Mouse (Mus musculus): Measurements from ENCODE around the gene Habp4. TPM values are rescaled to one million over a fixed set of nuclear protein-coding genes. Genes with fewer than 3 reads are reported as not detected.

The Habp4 gene
- polyA plus RNA-seq, 1 experiment, result 186 TPM

- Histone ChIP-seq H3K27me3 (ENCODE audit: control insufficient read depth, insufficient read depth, low read length) (no peaks in the 10 kb centered on the region), H3K4me1 (ENCODE audit: control insufficient read depth, insufficient read depth, low read length) (no peaks in the 10 kb centered on the region), H3K4me3 (ENCODE audit: control insufficient read depth, low read depth, low read length) (no peak overlapping the region), H3K36me3 (ENCODE audit: control insufficient read depth, insufficient read depth, low read length) (no peaks in the 10 kb centered on the region), H3K27ac (ENCODE audit: control insufficient read depth, insufficient read depth, low read depth, low read length) (no peak overlapping the region)
- TF ChIP-seq POLR2A (IDR thresholded peaks at IDR 0.05; ENCODE audit: control insufficient read depth, low read depth, low read length) (no peak), CTCF (IDR thresholded peaks at IDR 0.05; ENCODE audit: control insufficient read depth, insufficient read depth, insufficient replicate concordance, low read depth, low read length) (no peak)
Measured at GRCm38 (mm10) chr13:64185586-64185985, 24.0 kb downstream of the Habp4 start.

- Histone ChIP-seq H3K27ac (ENCODE audit: control insufficient read depth, insufficient read depth, low read depth, low read length) (no peak overlapping the region), H3K4me1 (ENCODE audit: control insufficient read depth, insufficient read depth, low read length) (no peaks in the 10 kb centered on the region), H3K4me3 (ENCODE audit: control insufficient read depth, low read depth, low read length) (no peak overlapping the region), H3K36me3 (ENCODE audit: control insufficient read depth, insufficient read depth, low read length) (no peaks in the 10 kb centered on the region), H3K27me3 (ENCODE audit: control insufficient read depth, insufficient read depth, low read length) (no peaks in the 10 kb centered on the region)
- TF ChIP-seq CTCF (IDR thresholded peaks at IDR 0.05; ENCODE audit: control insufficient read depth, insufficient read depth, insufficient replicate concordance, low read depth, low read length) (no peak), POLR2A (IDR thresholded peaks at IDR 0.05; ENCODE audit: control insufficient read depth, low read depth, low read length) (no peak)
Measured at GRCm38 (mm10) chr13:64186516-64186915, 24.9 kb downstream of the Habp4 start.

DNA sequence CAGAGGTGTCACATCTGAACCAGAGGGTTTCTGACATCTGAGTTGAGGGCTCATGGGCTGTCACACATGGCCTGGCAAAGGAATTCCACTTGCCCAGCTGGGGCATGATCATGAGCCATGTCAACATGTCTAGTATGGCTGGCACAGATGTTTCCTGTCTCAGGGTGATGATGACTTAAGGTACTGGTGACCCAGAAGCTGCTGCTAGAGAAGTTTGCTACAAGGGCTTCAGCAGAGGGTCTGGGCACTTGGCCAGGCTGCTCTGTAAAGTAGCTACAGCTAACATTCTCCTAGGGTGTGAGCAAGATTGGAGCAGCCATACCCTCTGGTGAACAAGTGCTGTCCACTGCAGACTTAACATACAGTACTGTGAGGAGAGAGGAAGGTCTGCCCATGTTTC is 25.4 kb downstream of the Habp4 start:
- Histone ChIP-seq H3K4me1 (ENCODE audit: control insufficient read depth, insufficient read depth, low read length) (no peaks in the 10 kb centered on the region), H3K27ac (ENCODE audit: control insufficient read depth, insufficient read depth, low read depth, low read length) (no peak overlapping the region), H3K4me3 (ENCODE audit: control insufficient read depth, low read depth, low read length) (no peak overlapping the region), H3K36me3 (ENCODE audit: control insufficient read depth, insufficient read depth, low read length) (no peaks in the 10 kb centered on the region), H3K27me3 (ENCODE audit: control insufficient read depth, insufficient read depth, low read length) (no peaks in the 10 kb centered on the region)
- TF ChIP-seq CTCF (IDR thresholded peaks at IDR 0.05; ENCODE audit: control insufficient read depth, insufficient read depth, insufficient replicate concordance, low read depth, low read length) (no peak), POLR2A (IDR thresholded peaks at IDR 0.05; ENCODE audit: control insufficient read depth, low read depth, low read length) (no peak)

GRCm38 (mm10) chr13:64197899-64198298 is 36.3 kb downstream of the Habp4 start:
- Histone ChIP-seq H3K4me3 (ENCODE audit: control insufficient read depth, low read depth, low read length) (no peak overlapping the region), H3K4me1 (ENCODE audit: control insufficient read depth, insufficient read depth, low read length) (no peaks in the 10 kb centered on the region)

DNA sequence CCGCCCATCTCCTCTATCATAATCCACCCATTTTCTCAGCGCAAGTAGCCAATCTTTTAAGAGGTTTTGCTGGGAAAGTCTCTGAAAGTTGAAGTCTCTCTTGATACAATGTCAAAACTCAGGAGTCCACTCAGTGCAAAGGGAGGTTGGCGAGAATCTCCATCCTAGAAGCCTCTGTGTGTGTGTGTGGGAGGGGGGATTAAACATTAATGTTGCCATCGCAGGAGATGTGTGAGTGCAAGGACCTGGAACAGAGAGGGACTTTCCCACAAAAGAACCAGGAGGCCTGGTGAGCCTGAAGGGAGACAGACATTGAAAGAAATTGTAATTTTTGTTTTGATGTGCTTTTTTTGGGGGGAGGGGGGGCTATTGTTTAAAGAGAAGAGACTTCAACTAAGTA is 36.7 kb downstream of the Habp4 start:
- no peaks in the 10 kb centered on the region for H3K27me3 ChIP-seq (ENCODE audit: control insufficient read depth, insufficient read depth, low read length)
- H3K36me3 ChIP-seq (ENCODE audit: control insufficient read depth, insufficient read depth, low read length), result no peaks in the 10 kb centered on the region
- no peak overlapping the region for H3K4me3 ChIP-seq (ENCODE audit: control insufficient read depth, low read depth, low read length)
- TF ChIP-seq POLR2A (IDR thresholded peaks at IDR 0.05; ENCODE audit: control insufficient read depth, low read depth, low read length) (no peak), CTCF (IDR thresholded peaks at IDR 0.05; ENCODE audit: control insufficient read depth, insufficient read depth, insufficient replicate concordance, low read depth, low read length) (no peak)
- no peak overlapping the region for H3K27ac ChIP-seq (ENCODE audit: control insufficient read depth, insufficient read depth, low read depth, low read length)
- no peaks in the 10 kb centered on the region for H3K4me1 ChIP-seq (ENCODE audit: control insufficient read depth, insufficient read depth, low read length)

More at GRCm38 (mm10) chr13:64197899-64198298, 36.3 kb downstream of the Habp4 start:
- no peak overlapping the region for H3K27ac ChIP-seq (ENCODE audit: control insufficient read depth, insufficient read depth, low read depth, low read length)
- H3K27me3 ChIP-seq (ENCODE audit: control insufficient read depth, insufficient read depth, low read length), result no peaks in the 10 kb centered on the region
- H3K36me3 ChIP-seq (ENCODE audit: control insufficient read depth, insufficient read depth, low read length), result no peaks in the 10 kb centered on the region
- TF ChIP-seq POLR2A (IDR thresholded peaks at IDR 0.05; ENCODE audit: control insufficient read depth, low read depth, low read length) (no peak), CTCF (IDR thresholded peaks at IDR 0.05; ENCODE audit: control insufficient read depth, insufficient read depth, insufficient replicate concordance, low read depth, low read length) (no peak)

DNA sequence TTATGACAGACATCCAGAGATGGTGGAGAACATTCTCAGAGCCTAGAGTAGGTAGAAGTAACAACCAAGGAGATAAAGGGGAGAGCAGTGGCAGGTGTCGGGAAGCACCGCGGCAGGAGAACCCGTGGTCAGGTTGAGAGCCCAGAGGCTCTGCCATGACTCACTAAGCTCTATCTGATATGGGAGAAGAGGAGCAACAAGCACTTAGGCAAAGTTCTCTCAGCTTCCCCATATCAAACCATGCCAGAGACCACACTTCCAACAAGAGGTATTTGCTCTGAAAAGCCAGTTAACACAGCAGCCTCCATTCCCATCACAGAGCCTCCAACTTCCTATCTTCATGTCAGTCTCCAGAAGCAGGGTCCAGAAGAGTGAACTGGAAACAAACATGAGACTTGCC is 39.3 kb downstream of the Habp4 start:
- Histone ChIP-seq H3K4me3 (ENCODE audit: control insufficient read depth, low read depth, low read length) (no peak overlapping the region), H3K4me1 (ENCODE audit: control insufficient read depth, insufficient read depth, low read length) (no peaks in the 10 kb centered on the region), H3K36me3 (ENCODE audit: control insufficient read depth, insufficient read depth, low read length) (no peaks in the 10 kb centered on the region), H3K27ac (ENCODE audit: control insufficient read depth, insufficient read depth, low read depth, low read length) (no peak overlapping the region), H3K27me3 (ENCODE audit: control insufficient read depth, insufficient read depth, low read length) (no peaks in the 10 kb centered on the region)
- no peak for TF ChIP-seq CTCF (IDR thresholded peaks at IDR 0.05; ENCODE audit: control insufficient read depth, insufficient read depth, insufficient replicate concordance, low read depth, low read length)
- no peak for TF ChIP-seq POLR2A (IDR thresholded peaks at IDR 0.05; ENCODE audit: control insufficient read depth, low read depth, low read length)

GRCm38 (mm10) chr13:64204726-64205125 is 43.1 kb downstream of the Habp4 start:
- Histone ChIP-seq H3K27ac (ENCODE audit: control insufficient read depth, insufficient read depth, low read depth, low read length) (no peak overlapping the region), H3K4me1 (ENCODE audit: control insufficient read depth, insufficient read depth, low read length) (no peaks in the 10 kb centered on the region), H3K27me3 (ENCODE audit: control insufficient read depth, insufficient read depth, low read length) (no peaks in the 10 kb centered on the region), H3K4me3 (ENCODE audit: control insufficient read depth, low read depth, low read length) (no peak overlapping the region), H3K36me3 (ENCODE audit: control insufficient read depth, insufficient read depth, low read length) (no peaks in the 10 kb centered on the region)
- TF ChIP-seq CTCF (IDR thresholded peaks at IDR 0.05; ENCODE audit: control insufficient read depth, insufficient read depth, insufficient replicate concordance, low read depth, low read length) (no peak), POLR2A (IDR thresholded peaks at IDR 0.05; ENCODE audit: control insufficient read depth, low read depth, low read length) (no peak)

DNA sequence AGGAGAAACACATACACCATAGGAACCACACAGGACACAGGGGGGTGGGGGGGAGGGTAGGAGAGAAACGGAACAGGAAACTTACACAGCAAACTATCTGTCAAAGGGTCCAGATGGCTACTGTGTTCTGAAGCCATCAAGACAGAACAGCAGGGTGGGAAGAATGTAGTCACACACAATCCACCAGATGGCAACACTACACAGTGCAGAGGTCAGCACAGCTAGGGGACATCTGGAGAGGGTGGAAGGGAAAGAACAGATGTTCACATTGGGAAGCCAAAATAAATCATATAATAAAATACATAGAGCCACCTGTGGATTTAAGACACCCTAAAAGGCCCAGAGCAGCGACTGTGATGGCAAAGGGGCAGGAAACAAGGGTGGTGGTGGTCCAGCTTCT is 43.6 kb downstream of the Habp4 start:
- no peaks in the 10 kb centered on the region for H3K27me3 ChIP-seq (ENCODE audit: control insufficient read depth, insufficient read depth, low read length)
- no peak for TF ChIP-seq POLR2A (IDR thresholded peaks at IDR 0.05; ENCODE audit: control insufficient read depth, low read depth, low read length)
- TF ChIP-seq CTCF (IDR thresholded peaks at IDR 0.05; ENCODE audit: control insufficient read depth, insufficient read depth, insufficient replicate concordance, low read depth, low read length), result no peak
- H3K4me1 ChIP-seq (ENCODE audit: control insufficient read depth, insufficient read depth, low read length), result no peaks in the 10 kb centered on the region
- no peaks in the 10 kb centered on the region for H3K36me3 ChIP-seq (ENCODE audit: control insufficient read depth, insufficient read depth, low read length)
- no peak overlapping the region for H3K27ac ChIP-seq (ENCODE audit: control insufficient read depth, insufficient read depth, low read depth, low read length)
- no peak overlapping the region for H3K4me3 ChIP-seq (ENCODE audit: control insufficient read depth, low read depth, low read length)

All from testis, adult 2 months (tissue).